Mouse (Mus musculus) liver, adult 2 months (tissue): ENCODE data around the gene Otulinl.

Experiments used
- CTCF ChIP-seq: fragments of 200-500 bp; IDR thresholded peaks from 2 replicates; pipeline ENCODE4 v1.5.1; 2011; ENCODE audit warnings: low read depth, low read length, control low read depth
- POLR2A ChIP-seq: fragments of 200-500 bp; IDR thresholded peaks from 2 replicates; pipeline ENCODE4 v1.6.1; 2011; ENCODE audit warnings: low read length, control low read depth; ENCODE audit not compliant: insufficient read depth; ENCODE audit errors: extremely low read depth

DNA sequence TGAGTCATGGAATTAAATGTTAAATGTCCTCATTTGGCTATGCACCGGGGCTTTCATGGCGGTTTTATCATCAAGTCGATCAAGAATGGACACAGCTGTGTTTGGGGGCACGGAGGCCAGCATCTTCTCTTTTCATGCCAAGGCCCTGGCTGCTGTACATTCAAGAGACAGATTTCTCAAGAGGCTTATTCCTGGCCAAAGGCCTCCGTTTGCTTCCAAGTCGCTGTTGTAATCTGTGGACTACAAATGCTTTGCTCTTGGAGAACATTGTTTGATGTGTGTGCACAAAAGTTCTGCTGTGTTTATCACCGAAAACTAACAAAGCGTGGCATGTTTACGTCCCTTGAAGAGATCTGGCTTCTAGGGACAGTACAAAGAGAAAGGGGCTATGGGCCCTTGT lies 29.3 kb upstream of the Otulinl start:
- TF ChIP-seq CTCF (no peak), POLR2A (no peak)
